In the genomic region with DNA sequence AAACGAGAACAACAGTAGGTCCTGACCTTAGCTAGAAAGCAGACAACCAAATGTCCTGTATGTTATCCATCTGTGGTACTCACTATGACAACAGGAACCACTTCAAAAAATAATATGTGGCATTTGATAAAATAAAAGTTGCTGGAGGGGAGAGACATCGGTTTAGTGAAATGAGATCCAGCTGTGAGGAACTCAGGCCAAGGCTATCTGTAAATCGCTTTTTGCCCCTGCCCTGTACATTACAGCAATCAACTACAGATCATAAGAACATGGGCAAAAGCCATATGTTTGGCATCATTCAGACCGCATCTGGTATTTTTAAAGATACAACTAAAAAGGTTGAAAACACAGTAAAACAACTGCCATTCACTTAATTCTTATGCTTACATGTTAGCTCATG, we compare ENCODE assay signal across 25 mouse cellular contexts. TPM values are rescaled to one million over a fixed set of nuclear protein-coding genes. Genes with fewer than 3 reads are reported as not detected.
DNase-seq lines count a peak whose midpoint lies in the region; ATAC-seq and TF ChIP-seq lines count a peak whose summit lies in the region.
"Had no signal": no experiment of that assay in that cellular context is flagged by ENCODE, and none has a peak within 500 bp of the region (broad histone marks: within the 10 kb centered on the region; RNA-seq: fewer than 3 reads in every experiment).

No protein-coding gene starts in this region.

- no peak overlapping the region for H3K9ac ChIP-seq in lung, embryonic 14.5 days
- H3K9ac ChIP-seq in embryonic facial prominence, embryonic 14.5 days (ENCODE audit: low read depth, low read length) = no peak overlapping the region
- no peak overlapping the region for H3K9ac ChIP-seq in midbrain, postnatal 0 days (replicated peaks; ENCODE audit: low read length, poor library complexity, severe bottlenecking)
- H3K9ac ChIP-seq: embryonic facial prominence, embryonic 15.5 days; hindbrain, embryonic 13.5 days had no signal

- H3K36me3 ChIP-seq in lung, embryonic 14.5 days (ENCODE audit: insufficient read depth) = no peaks in the 10 kb centered on the region
- no peaks in the 10 kb centered on the region for H3K36me3 ChIP-seq in embryonic facial prominence, embryonic 14.5 days (ENCODE audit: control insufficient read depth, insufficient read depth, low read length)
- H3K36me3 ChIP-seq in midbrain, postnatal 0 days (ENCODE audit: insufficient read depth, low read length) = no peaks in the 10 kb centered on the region
- H3K36me3 ChIP-seq: embryonic facial prominence, embryonic 15.5 days; forebrain, embryonic 10.5 days; heart, embryonic 10.5 days; hindbrain, embryonic 13.5 days had no signal

- H3K4me1 ChIP-seq in lung, embryonic 14.5 days (ENCODE audit: insufficient read depth) = no peaks in the 10 kb centered on the region
- no peaks in the 10 kb centered on the region for H3K4me1 ChIP-seq in embryonic facial prominence, embryonic 14.5 days (ENCODE audit: control insufficient read depth, insufficient read depth, low read length)
- H3K4me1 ChIP-seq in midbrain, postnatal 0 days (ENCODE audit: insufficient read depth, low read length) = no peaks in the 10 kb centered on the region
- H3K4me1 ChIP-seq: embryonic facial prominence, embryonic 15.5 days; forebrain, embryonic 10.5 days; heart, embryonic 10.5 days; hindbrain, embryonic 13.5 days had no signal

- 55% methylated on average over 4 of the region's 4 CpGs for WGBS in lung, embryonic 14.5 days
- 42% methylated on average over 4 of the region's 4 CpGs for WGBS in embryonic facial prominence, embryonic 14.5 days
- 91% methylated on average over 4 of the region's 4 CpGs for WGBS in midbrain, postnatal 0 days

- H3K27me3 ChIP-seq in lung, embryonic 14.5 days (ENCODE audit: insufficient read depth, low read length) = no peaks in the 10 kb centered on the region
- no peaks in the 10 kb centered on the region for H3K27me3 ChIP-seq in embryonic facial prominence, embryonic 14.5 days (replicated peaks; ENCODE audit: control insufficient read depth, insufficient read depth, low read length)
- no peaks in the 10 kb centered on the region for H3K27me3 ChIP-seq in midbrain, postnatal 0 days (ENCODE audit: insufficient read depth, low read length)
- H3K27me3 ChIP-seq: embryonic facial prominence, embryonic 15.5 days; hindbrain, embryonic 13.5 days; Patski had no signal

- H3K9me3 ChIP-seq in lung, embryonic 14.5 days (ENCODE audit: low read depth, low read length) = 0 out of 2 replicates have a peak, but pooled peaks cover 3% of the 10 kb centered on the region
- 0 out of 2 replicates have a peak, but pooled peaks cover 4% of the 10 kb centered on the region for H3K9me3 ChIP-seq in embryonic facial prominence, embryonic 14.5 days (ENCODE audit: control insufficient read depth, low read length)
- H3K9me3 ChIP-seq in midbrain, postnatal 0 days (ENCODE audit: low read length) = no peaks in the 10 kb centered on the region
- H3K9me3 ChIP-seq: embryonic facial prominence, embryonic 15.5 days; heart, embryonic 10.5 days; hindbrain, embryonic 13.5 days had no signal

- no peak for TF ChIP-seq CTCF in lung, embryonic 14.5 days (IDR thresholded peaks at IDR 0.05; ENCODE audit: low read depth)
- no peak for TF ChIP-seq CTCF in midbrain, postnatal 0 days (IDR thresholded peaks at IDR 0.05)

- DNase-seq in embryo, embryonic 10 days (ENCODE audit: low spot score) = peak; percentile 4
- DNase-seq in embryo, embryonic 9.5 days (ENCODE audit: extremely low spot score) = no peak
- DNase-seq in lung, embryonic 14.5 days = peak; percentile 16
- DNase-seq in lung, adult 18-20 months = no peak
- peak; percentile 38 for DNase-seq in 3T3-L1 (ENCODE audit: low read depth, low spot score)
- peak; percentile 65 for DNase-seq in embryonic facial prominence, embryonic 14.5 days (ENCODE audit: low spot score)
- no peak for DNase-seq in layer of hippocampus, postnatal 14 days (ENCODE audit: low spot score in 2 of 2)
- no peak for DNase-seq in midbrain, postnatal 0 days (ENCODE audit: low spot score)
- DNase-seq: adrenal gland, postnatal 14 days; cerebellum, adult 11-12 months; cerebellum, adult 9-10 months; cerebellum, postnatal 25 days; gastrocnemius, postnatal 36 days; heart, adult 18-20 months; heart, postnatal 10 days; heart, postnatal 4 days had no signal

- H3K4me3 ChIP-seq in lung, embryonic 14.5 days (ENCODE audit: low read depth, low read length) = no peak overlapping the region
- H3K4me3 ChIP-seq in embryonic facial prominence, embryonic 14.5 days (ENCODE audit: low read depth, low read length) = no peak overlapping the region
- no peak overlapping the region for H3K4me3 ChIP-seq in midbrain, postnatal 0 days (ENCODE audit: low read depth, low read length)
- H3K4me3 ChIP-seq: embryonic facial prominence, embryonic 15.5 days; erythroblast, embryonic 14.5 days; forebrain, embryonic 10.5 days; heart, embryonic 10.5 days; hindbrain, embryonic 13.5 days had no signal

- H3K4me2 ChIP-seq in lung, embryonic 14.5 days = no peak overlapping the region
- no peak overlapping the region for H3K4me2 ChIP-seq in embryonic facial prominence, embryonic 14.5 days (ENCODE audit: low read depth, low read length)
- no peak overlapping the region for H3K4me2 ChIP-seq in midbrain, postnatal 0 days (ENCODE audit: low read depth, low read length, poor library complexity, severe bottlenecking)
- H3K4me2 ChIP-seq: embryonic facial prominence, embryonic 15.5 days; hindbrain, embryonic 13.5 days had no signal

- ATAC-seq in lung, embryonic 14.5 days (ENCODE audit: insufficient read depth) = peak; percentile 47; the same call in 1 of the 2 replicates
- ATAC-seq in embryonic facial prominence, embryonic 14.5 days (ENCODE audit: low read depth) = no peak
- no peak for ATAC-seq in midbrain, postnatal 0 days (ENCODE audit: low FRiP score)
- ATAC-seq: activated CD4-positive, CD25-positive, alpha-beta regulatory T cell, adult 4 months; forebrain, embryonic 14.5 days; hindbrain, postnatal 0 days; Patski had no signal

- no peak overlapping the region for H3K27ac ChIP-seq in lung, embryonic 14.5 days (ENCODE audit: low read depth)
- no peak overlapping the region for H3K27ac ChIP-seq in embryonic facial prominence, embryonic 14.5 days (replicated peaks; ENCODE audit: low read depth, low read length)
- no peak overlapping the region for H3K27ac ChIP-seq in midbrain, postnatal 0 days (ENCODE audit: low read depth, low read length)
- H3K27ac ChIP-seq: embryonic facial prominence, embryonic 15.5 days; forebrain, embryonic 10.5 days; heart, embryonic 10.5 days; hindbrain, embryonic 13.5 days; hindbrain, postnatal 0 days had no signal

RNA-seq across cellular contexts. Expression of gene Cenpw, which starts 32.7 kb away (rescaled TPM):
- polyA plus RNA-seq in lung, embryonic 14.5 days (2014; fragmentation: Nextera tagmentation; extraction: Ambion mirVana) = 47.0 and 47.4 TPM in 2 replicates
- 31.5 and 34.5 TPM in 2 replicates for polyA plus RNA-seq in embryonic facial prominence, embryonic 14.5 days (2014; fragmentation: Nextera tagmentation; extraction: Ambion mirVana)
- 1 to 10 TPM; 1.4 to 3.6 TPM for total RNA-seq in layer of hippocampus, postnatal 14 days (2021)
- 7.7 and 10.7 TPM in 2 replicates for total RNA-seq in midbrain, postnatal 0 days (2014; rRNA removed)
- 16.2 and 18.4 TPM in 2 replicates for polyA plus RNA-seq in midbrain, postnatal 0 days (2015; fragmentation: Nextera tagmentation; extraction: Ambion mirVana)

Comparison
In these comparisons a context has a peak if more than half of its experiments do, and no peak if none do; other contexts are left out.
1. DNase-seq: peak in embryo, embryonic 10 days (single experiment), lung, embryonic 14.5 days (single experiment), 3T3-L1 (single experiment) and embryonic facial prominence, embryonic 14.5 days (single experiment); none in embryo, embryonic 9.5 days (single experiment), lung, adult 18-20 months (0 of 2), layer of hippocampus, postnatal 14 days (0 of 2) and midbrain, postnatal 0 days (single experiment).